Mouse (Mus musculus): ENCODE measurements around the gene Def8. TPM values are rescaled to one million over a fixed set of nuclear protein-coding genes. Genes with fewer than 3 reads are reported as not detected.

Def8 gene
- polyA plus RNA-seq, 1 experiment from 2014 or later, result 18.4 TPM

DNA sequence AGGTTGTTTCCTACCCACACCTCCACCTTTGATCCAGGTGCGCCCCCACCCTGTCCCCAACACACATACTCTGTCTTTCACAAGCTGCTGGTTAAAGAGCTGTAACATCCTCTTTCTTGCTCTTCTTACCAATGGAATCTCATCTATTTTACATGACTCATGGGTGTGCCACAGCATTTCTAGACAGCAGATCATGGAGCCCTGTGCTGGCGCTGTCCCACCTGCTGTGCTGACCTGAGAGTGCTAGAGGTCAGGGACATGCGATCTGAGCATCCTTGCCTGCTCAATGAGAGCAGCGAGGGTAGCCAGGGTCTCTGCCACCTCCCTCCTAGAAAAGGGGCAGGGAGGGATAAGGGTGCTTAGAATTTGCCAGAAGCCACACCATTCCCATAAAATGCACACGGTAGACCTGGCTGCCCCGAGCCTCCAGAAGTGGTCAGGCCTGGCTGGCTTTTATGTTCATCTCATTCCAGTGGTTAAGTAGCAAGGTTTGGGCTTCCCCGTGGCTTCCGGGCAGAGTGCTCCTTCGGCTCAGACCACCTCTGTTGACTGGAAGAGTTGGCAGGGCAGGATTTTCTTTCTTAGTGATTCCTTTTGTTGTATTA is 81.4 kb downstream of the Def8 start:
- no peak overlapping the region for H3K27ac ChIP-seq
- no peak for ATAC-seq
- H3K4me3 ChIP-seq, result no peak overlapping the region
- H3K36me3 ChIP-seq, result peaks cover 84% of the 10 kb centered on the region
- no peak overlapping the region for H3K4me2 ChIP-seq
- peaks cover 4% of the 10 kb centered on the region; the same call in 1 of the 2 replicates for H3K4me1 ChIP-seq
- H3K27me3 ChIP-seq (replicated peaks), result no peaks in the 10 kb centered on the region
- H3K9ac ChIP-seq, result no peak overlapping the region
- 86% methylated on average over 9 of the region's 9 CpGs for WGBS (ENCODE audit: insufficient replicate concordance)
- no peaks in the 10 kb centered on the region for H3K9me3 ChIP-seq (replicated peaks)

DNA sequence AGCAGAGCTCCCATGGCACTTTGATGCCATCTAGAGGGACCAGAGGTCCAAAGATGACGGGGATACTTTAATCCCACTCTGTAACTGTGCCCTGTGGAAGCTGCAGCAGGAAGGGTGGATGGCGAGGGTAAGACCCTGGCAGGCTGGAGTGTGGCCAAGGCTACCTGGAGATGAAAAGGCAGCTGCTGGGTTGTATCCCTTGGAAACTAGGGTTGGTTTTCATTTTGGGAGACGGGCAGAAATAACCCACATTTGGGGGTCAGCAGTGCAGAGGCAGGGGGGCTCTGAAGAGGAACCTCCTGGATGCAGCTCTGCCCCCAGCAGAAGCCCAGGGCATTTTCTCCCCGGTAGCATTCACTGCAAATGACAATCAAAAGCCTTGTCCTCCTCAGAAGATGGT is 81.9 kb downstream of the Def8 start:
- H3K4me1 ChIP-seq, result peaks cover 4% of the 10 kb centered on the region; the same call in 1 of the 2 replicates
- WGBS (ENCODE audit: insufficient replicate concordance), result 77% methylated on average over 4 of the region's 4 CpGs
- no peaks in the 10 kb centered on the region for H3K27me3 ChIP-seq (replicated peaks)
- H3K4me3 ChIP-seq, result no peak overlapping the region
- H3K9me3 ChIP-seq (replicated peaks), result no peaks in the 10 kb centered on the region
- ATAC-seq, result no peak
- H3K36me3 ChIP-seq, result peaks cover 78% of the 10 kb centered on the region
- no peak overlapping the region for H3K27ac ChIP-seq
- H3K4me2 ChIP-seq, result no peak overlapping the region
- no peak overlapping the region for H3K9ac ChIP-seq

DNA sequence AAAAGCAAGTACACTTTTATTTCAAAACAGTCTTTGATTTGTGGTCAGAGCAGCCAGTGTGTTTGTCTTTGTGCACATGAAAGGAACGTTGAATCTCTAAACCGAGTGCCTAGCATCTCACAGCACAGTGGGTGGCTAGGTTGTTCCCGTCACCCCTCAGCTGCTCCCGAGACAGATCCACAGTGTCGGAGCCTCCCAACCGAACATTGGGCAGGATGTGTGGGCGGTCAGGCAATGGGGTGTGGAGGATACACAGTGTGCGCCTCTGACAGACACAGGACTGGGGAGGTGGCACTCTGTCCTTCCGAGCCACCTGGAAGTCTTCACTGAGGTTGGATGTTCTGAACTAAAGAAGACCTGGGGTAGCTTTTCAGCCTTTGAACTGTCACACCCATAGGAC is 82.4 kb downstream of the Def8 start:
- Histone ChIP-seq H3K9ac (no peak overlapping the region), H3K4me2 (no peak overlapping the region), H3K36me3 (peaks cover 74% of the 10 kb centered on the region), H3K27ac (no peak overlapping the region), H3K27me3 (replicated peaks) (peaks cover 4% of the 10 kb centered on the region; the same call in 1 of the 2 replicates), H3K4me3 (no peak overlapping the region), H3K4me1 (peaks cover 4% of the 10 kb centered on the region; the same call in 1 of the 2 replicates), H3K9me3 (replicated peaks) (no peaks in the 10 kb centered on the region)
- no peak for ATAC-seq
- WGBS (ENCODE audit: insufficient replicate concordance), result 83% methylated on average over 9 of the region's 9 CpGs

DNA sequence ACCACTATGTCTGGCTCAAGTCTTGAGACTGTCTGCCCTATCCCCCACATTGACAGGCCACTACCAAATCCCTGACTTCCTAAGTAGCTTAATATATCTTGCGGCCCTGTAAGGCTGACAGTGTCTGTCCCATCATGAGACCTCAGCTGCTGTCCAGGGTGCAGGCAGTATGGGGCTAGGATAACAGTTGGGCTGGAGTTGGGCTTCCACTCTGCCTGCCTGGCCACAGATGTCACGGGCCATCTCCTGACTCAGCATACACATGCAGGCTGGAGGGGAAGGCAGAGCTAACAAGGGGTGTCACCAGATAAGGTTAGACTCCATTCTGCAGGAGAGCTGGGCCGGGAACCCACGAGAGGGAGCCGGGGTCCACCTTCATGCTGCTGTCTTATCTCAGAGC is 83.8 kb downstream of the Def8 start:
- Histone ChIP-seq H3K4me3 (no peak overlapping the region), H3K27ac (no peak overlapping the region), H3K4me2 (no peak overlapping the region), H3K36me3 (peaks cover 60% of the 10 kb centered on the region), H3K27me3 (replicated peaks) (peaks cover 14% of the 10 kb centered on the region), H3K4me1 (peaks cover 4% of the 10 kb centered on the region; the same call in 1 of the 2 replicates), H3K9me3 (replicated peaks) (no peaks in the 10 kb centered on the region), H3K9ac (no peak overlapping the region)
- 38% methylated on average over 5 of the region's 5 CpGs for WGBS (ENCODE audit: insufficient replicate concordance)
- ATAC-seq, result peak; percentile 42; the same call in 1 of the 2 replicates

DNA sequence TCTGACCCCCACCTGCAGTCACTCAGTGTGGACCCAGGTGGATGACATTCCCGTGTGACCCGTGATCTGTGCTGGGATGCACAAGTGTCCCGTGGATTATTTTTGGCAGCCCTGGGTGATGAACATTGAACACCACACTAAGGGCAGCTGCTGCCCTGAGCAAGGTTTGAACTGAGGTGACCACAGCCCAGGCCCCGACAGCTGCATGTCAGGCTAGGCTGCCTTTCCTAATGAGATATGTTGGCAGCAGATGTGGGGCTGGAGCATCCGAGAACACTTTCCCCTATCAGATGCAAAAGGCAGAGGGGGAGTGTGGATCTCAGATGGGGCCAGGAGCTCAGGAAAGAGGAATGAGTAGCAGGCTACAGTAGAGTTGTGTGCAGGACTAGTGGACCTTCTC is 87.5 kb downstream of the Def8 start:
- Histone ChIP-seq H3K9ac (no peak overlapping the region), H3K9me3 (replicated peaks) (no peaks in the 10 kb centered on the region), H3K27me3 (replicated peaks) (peaks cover 50% of the 10 kb centered on the region), H3K27ac (no peak overlapping the region), H3K4me3 (no peak overlapping the region), H3K4me2 (no peak overlapping the region), H3K4me1 (peaks cover 20% of the 10 kb centered on the region), H3K36me3 (peaks cover 23% of the 10 kb centered on the region)
- no peak for ATAC-seq
- 62% methylated on average over 5 of the region's 5 CpGs for WGBS (ENCODE audit: insufficient replicate concordance)

Other genes starting within 250 kb of the Def8 start
- 0.20 and 0.33 TPM in 2 replicates for gene Dpep1, start 237.3 kb upstream of the Def8 start, polyA plus RNA-seq (2016; fragmentation: Nextera tagmentation; extraction: Ambion mirVana)
- 80.1 and 80.8 TPM in 2 replicates for gene Chmp1a, start 210.8 kb upstream of the Def8 start, polyA plus RNA-seq (2016; fragmentation: Nextera tagmentation; extraction: Ambion mirVana)
- gene Spata33, start 210.7 kb upstream of the Def8 start, polyA plus RNA-seq (2016; fragmentation: Nextera tagmentation; extraction: Ambion mirVana), result 0.44 and 1.4 TPM in 2 replicates
- gene Cdk10, start 198.7 kb upstream of the Def8 start, polyA plus RNA-seq (2016; fragmentation: Nextera tagmentation; extraction: Ambion mirVana), result 14.7 and 16.2 TPM in 2 replicates
- gene Spata2l, start 187.3 kb upstream of the Def8 start, polyA plus RNA-seq (2016; fragmentation: Nextera tagmentation; extraction: Ambion mirVana), result 1.4 and 1.8 TPM in 2 replicates
- 11.3 and 11.8 TPM in 2 replicates for gene Zfp276, start 169.3 kb upstream of the Def8 start, polyA plus RNA-seq (2016; fragmentation: Nextera tagmentation; extraction: Ambion mirVana)
- gene Vps9d1, start 169.2 kb upstream of the Def8 start, polyA plus RNA-seq (2016; fragmentation: Nextera tagmentation; extraction: Ambion mirVana), result 5.8 and 7.6 TPM in 2 replicates
- 27.4 and 32.2 TPM in 2 replicates for gene Fanca, start 105.0 kb upstream of the Def8 start, polyA plus RNA-seq (2016; fragmentation: Nextera tagmentation; extraction: Ambion mirVana)
- gene Spire2, start 90.8 kb upstream of the Def8 start, polyA plus RNA-seq (2016; fragmentation: Nextera tagmentation; extraction: Ambion mirVana), result 4.6 TPM in 2 replicates
- 79.2 and 94.3 TPM in 2 replicates for gene Tcf25, start 49.8 kb upstream of the Def8 start, polyA plus RNA-seq (2016; fragmentation: Nextera tagmentation; extraction: Ambion mirVana)
- not detected in 2 replicates for gene Mc1r, start 16.4 kb upstream of the Def8 start, polyA plus RNA-seq (2016; fragmentation: Nextera tagmentation; extraction: Ambion mirVana)
- 0.41 and 0.76 TPM in 2 replicates for gene Tubb3, start 12.1 kb upstream of the Def8 start, polyA plus RNA-seq (2016; fragmentation: Nextera tagmentation; extraction: Ambion mirVana)
- 38.0 and 38.4 TPM in 2 replicates for gene Afg3l1, start 54.4 kb downstream of the Def8 start, polyA plus RNA-seq (2016; fragmentation: Nextera tagmentation; extraction: Ambion mirVana)
- gene Dbndd1, start 91.9 kb downstream of the Def8 start, polyA plus RNA-seq (2016; fragmentation: Nextera tagmentation; extraction: Ambion mirVana), result 0.42 and 0.56 TPM in 2 replicates
- 5.4 and 8.6 TPM in 2 replicates for gene Gas8, start 95.3 kb downstream of the Def8 start, polyA plus RNA-seq (2016; fragmentation: Nextera tagmentation; extraction: Ambion mirVana)
- gene Rhou, start 230.4 kb downstream of the Def8 start, polyA plus RNA-seq (2016; fragmentation: Nextera tagmentation; extraction: Ambion mirVana), result 1.6 and 1.9 TPM in 2 replicates